Mouse (Mus musculus) liver, embryonic 14.5 days (tissue): Measurements from ENCODE around the gene Slc22a17. TPM values are rescaled to one million over a fixed set of nuclear protein-coding genes. Genes with fewer than 3 reads are reported as not detected.

Source experiments
- ATAC-seq: fragments of 200-750 bp; cut with Nextera tagmentation; 2 replicates; pipeline ENCODE4 v1.8.0; 2017; ENCODE audit warnings: moderate number of reproducible peaks, mild to moderate bottlenecking, moderate library complexity; ENCODE audit not compliant: insufficient read depth
- DNase-seq, 3 experiments: peaks; one replicate each; pipeline ENCODE4 v3.0.0-alpha.2; 2012 to 2013; ENCODE audit warnings: low read depth in 3 of 3, low spot score in 3 of 3
- H3K27ac ChIP-seq: fragments of 300-500 bp; sonication (generic); 2 replicates; pipeline ENCODE4 v1.5.1; 2014; ENCODE audit warnings: moderate library complexity, mild to moderate bottlenecking, control low read depth, inconsistent platforms
- H3K27me3 ChIP-seq: fragments of 300-500 bp; sonication (generic); 2 replicates; pipeline ENCODE4 v1.6.1; 2014; ENCODE audit warnings: mild to moderate bottlenecking, low read length, moderate library complexity; ENCODE audit not compliant: control insufficient read depth, insufficient read depth
- H3K36me3 ChIP-seq: fragments of 300-500 bp; sonication (generic); replicated peaks from 2 replicates; pipeline ENCODE4 v1.6.1; 2014; ENCODE audit warnings: low read depth; ENCODE audit not compliant: control insufficient read depth, insufficient read depth
- H3K4me1 ChIP-seq, 2 experiments: fragments of 200-500 bp in 1 of 2; fragments of 300-500 bp in 1 of 2; sonication (generic) in 1 of 2; replicated peaks; 2 replicates each; pipeline ENCODE4 v1.6.1; 2012 to 2014; ENCODE audit warnings: antibody characterized with exemption in 1 of 2, inconsistent platforms in 1 of 2, low read length in 1 of 2; ENCODE audit not compliant: control insufficient read depth in 2 of 2, insufficient read depth in 2 of 2
- H3K4me2 ChIP-seq: fragments of 300-500 bp; sonication (generic); 2 replicates; pipeline ENCODE4 v1.6.1; 2014; ENCODE audit warnings: low read depth, mild to moderate bottlenecking, control low read depth, moderate library complexity
- H3K4me3 ChIP-seq, 2 experiments: fragments of 200-500 bp in 1 of 2; fragments of 300-500 bp in 1 of 2; sonication (generic) in 1 of 2; 2 replicates each; pipeline ENCODE4 v1.5.1; 2012 to 2014; ENCODE audit warnings: low read depth in 2 of 2, low read length in 2 of 2, mild to moderate bottlenecking in 2 of 2, control low read depth in 1 of 2, inconsistent platforms in 1 of 2, moderate library complexity in 1 of 2; ENCODE audit not compliant: insufficient read depth in 1 of 2
- H3K9ac ChIP-seq: fragments of 300-500 bp; sonication (generic); replicated peaks from 2 replicates; pipeline ENCODE4 v1.6.1; 2014; ENCODE audit warnings: mild to moderate bottlenecking, control low read depth, moderate library complexity
- H3K9me3 ChIP-seq: fragments of 300-500 bp; sonication (generic); 2 replicates; pipeline ENCODE4 v1.6.1; 2016; ENCODE audit warnings: low read length, mixed read lengths; ENCODE audit not compliant: control insufficient read depth
- CTCF ChIP-seq: IDR thresholded peaks from 2 replicates; pipeline ENCODE4 v1.5.1; 2016; ENCODE audit warnings: antibody characterized with exemption, low read depth, control low read depth
- EP300 ChIP-seq: IDR thresholded peaks from 2 replicates; pipeline ENCODE4 v1.6.1; 2016; ENCODE audit warnings: antibody characterized with exemption, low read depth
- WGBS: fragments of 180-500 bp; shearing (Covaris S2); extraction: QIAGEN DNeasy Blood & Tissue Kit; methylation state at CpG from one replicate; pipeline ENCODE4 v1.1.7; 2014; ENCODE audit not compliant: insufficient replicate concordance; 5-methylcytosine and 5-hydroxymethylcytosine counted together
- polyA plus RNA-seq, 2 experiments: library from polyadenylated mRNA; depleted of rRNA in 1 of 2; stranded (reverse) in 1 of 2; unstranded in 1 of 2; fragments of >200 nt; fragmentation: Nextera tagmentation in 1 of 2; extraction: Ambion mirVana in 1 of 2; gene quantifications; 2 replicates each; pipeline versions ENCODE4 v1.2.1 to v1.2.3; 2012 to 2014

Slc22a17 gene
- polyA plus RNA-seq, 2 experiments: 0.79 to 4.2 TPM

GRCm38 (mm10) chr14:54897445-54897844 lies 15.5 kb downstream of the Slc22a17 start:
- no peaks in the 10 kb centered on the region for H3K27me3 ChIP-seq
- ATAC-seq: no peak
- WGBS: 70% methylated on average over 2 of the region's 2 CpGs

GRCm38 (mm10) chr14:54894296-54895151 lies 18.4 kb downstream of the Slc22a17 start:
- DNase-seq (no peak), ATAC-seq (peak; percentile 62)
- H3K27me3 ChIP-seq: no peaks in the 10 kb centered on the region
- peaks cover 12 to 15% of the 10 kb centered on the region in 2 experiments; a peak in 3 of 4 replicates for H3K4me1 ChIP-seq
- WGBS: under 1% methylated on average over 54 of the region's 54 CpGs
- TF ChIP-seq CTCF (no peak), EP300 (no peak)
- H3K4me3 ChIP-seq: peak overlapping the region; percentile 80 to 92
- peak overlapping the region; percentile 99 for H3K4me2 ChIP-seq
- peak overlapping the region; percentile 92 for H3K9ac ChIP-seq
- peak overlapping the region; percentile 60 for H3K27ac ChIP-seq
- H3K9me3 ChIP-seq: no peaks in the 10 kb centered on the region
- peaks cover 31% of the 10 kb centered on the region for H3K36me3 ChIP-seq

More at GRCm38 (mm10) chr14:54897445-54897844, 15.5 kb downstream of the Slc22a17 start:
- H3K4me3 ChIP-seq: no peak overlapping the region
- H3K4me1 ChIP-seq: peaks cover 12% of the 10 kb centered on the region in 2 experiments; a peak in 3 of 4 replicates
- DNase-seq: no peak
- no peak overlapping the region for H3K27ac ChIP-seq
- TF ChIP-seq CTCF: no peak
- no peak for TF ChIP-seq EP300
- no peaks in the 10 kb centered on the region for H3K9me3 ChIP-seq
- peaks cover 31% of the 10 kb centered on the region for H3K36me3 ChIP-seq
- no peak overlapping the region for H3K4me2 ChIP-seq
- H3K9ac ChIP-seq: no peak overlapping the region

GRCm38 (mm10) chr14:54893651-54894181 lies 19.2 kb downstream of the Slc22a17 start:
- DNase-seq (peak; percentile 100), ATAC-seq (peak; percentile 98)
- under 1% methylated on average over 38 of the region's 38 CpGs for WGBS
- peaks cover 31% of the 10 kb centered on the region for H3K36me3 ChIP-seq
- H3K27ac ChIP-seq: peak overlapping the region; percentile 80
- H3K4me3 ChIP-seq: peak overlapping the region; percentile 83 to 92
- H3K4me2 ChIP-seq: peak overlapping the region; percentile 99
- H3K9ac ChIP-seq: peak overlapping the region; percentile 92
- H3K27me3 ChIP-seq: no peaks in the 10 kb centered on the region
- H3K4me1 ChIP-seq: peaks cover 12 to 15% of the 10 kb centered on the region in 2 experiments; a peak in 3 of 4 replicates
- TF ChIP-seq EP300: peak; percentile 44; the same call in 1 of the 2 replicates
- no peak for TF ChIP-seq CTCF
- no peaks in the 10 kb centered on the region for H3K9me3 ChIP-seq

- no peaks in the 10 kb centered on the region for H3K9me3 ChIP-seq
- H3K4me1 ChIP-seq: peaks cover 12 to 15% of the 10 kb centered on the region in 2 experiments; a peak in 3 of 4 replicates
- H3K9ac ChIP-seq: peak within 1 kb of the TSS; percentile 65
- TF ChIP-seq EP300: no peak
- TF ChIP-seq CTCF: no peak
- peaks cover 19% of the 10 kb centered on the region for H3K36me3 ChIP-seq
- DNase-seq (no peak), ATAC-seq (no peak)
- 86% methylated on average over 3 of the region's 3 CpGs for WGBS
- H3K27me3 ChIP-seq: no peaks in the 10 kb centered on the region
- H3K4me3 ChIP-seq: peak within 1 kb of the TSS; percentile 83 to 92
- peak within 1 kb of the TSS; percentile 73 for H3K4me2 ChIP-seq
- H3K27ac ChIP-seq: peak within 1 kb of the TSS; percentile 80
Observed at GRCm38 (mm10) chr14:54892200-54892599, 20.7 kb downstream of the Slc22a17 start, which contains the start of gene Pabpn1. Gene Pabpn1 (plus strand): TSS chr14:54892500.

- H3K4me1 ChIP-seq: peaks cover 3 to 6% of the 10 kb centered on the region in 2 experiments; a peak in 3 of 4 replicates
- no peak overlapping the region for H3K4me3 ChIP-seq
- H3K27me3 ChIP-seq: no peaks in the 10 kb centered on the region
- H3K27ac ChIP-seq: no peak overlapping the region
- DNase-seq (no peak), ATAC-seq (no peak)
- 80% methylated on average over 11 of the region's 11 CpGs for WGBS
- no peaks in the 10 kb centered on the region for H3K9me3 ChIP-seq
- H3K4me2 ChIP-seq: no peak overlapping the region
- no peaks in the 10 kb centered on the region for H3K36me3 ChIP-seq
- no peak overlapping the region for H3K9ac ChIP-seq
- TF ChIP-seq EP300 (no peak), CTCF (no peak)
Observed at GRCm38 (mm10) chr14:54885309-54885708, 27.6 kb downstream of the Slc22a17 start.
